Mouse (Mus musculus) hindbrain, postnatal 0 days (tissue): ENCODE measurements around the gene Dnmt3b. TPM values are rescaled to one million over a fixed set of nuclear protein-coding genes. Genes with fewer than 3 reads are reported as not detected.
A peak's percentile ranks its signal among the peaks of the same experiment; 100 is the strongest.
"Not testable (repeated sequence)": the region's sequence is repeated elsewhere in the genome, so short reads cannot be mapped to it uniquely, and the experiment has no call there.

Experiments
- ATAC-seq: fragments of 200-750 bp; cut with Nextera tagmentation; 2 replicates; pipeline ENCODE4 v1.8.0; 2017; ENCODE audit warnings: mild to moderate bottlenecking, moderate TSS enrichment, moderate library complexity
- DNase-seq: peaks from one replicate; pipeline ENCODE4 v3.0.0-alpha.2; 2015; ENCODE audit warnings: low spot score
- H3K27ac ChIP-seq: fragments of 300-500 bp; sonication (generic); 2 replicates; pipeline ENCODE4 v1.5.1; 2014; ENCODE audit warnings: mild to moderate bottlenecking
- H3K27me3 ChIP-seq: fragments of 300-500 bp; sonication (generic); 2 replicates; pipeline ENCODE4 v1.6.1; 2014; ENCODE audit warnings: low read length, mixed read lengths; ENCODE audit not compliant: insufficient read depth
- H3K36me3 ChIP-seq: fragments of 300-500 bp; sonication (generic); 2 replicates; pipeline ENCODE4 v1.6.1; 2014; ENCODE audit warnings: low read length, mixed read lengths; ENCODE audit not compliant: insufficient read depth
- H3K4me1 ChIP-seq: fragments of 300-500 bp; sonication (generic); 2 replicates; pipeline ENCODE4 v1.6.1; 2014; ENCODE audit warnings: antibody characterized with exemption, low read length, mixed read lengths; ENCODE audit not compliant: insufficient read depth
- H3K4me2 ChIP-seq: fragments of 300-500 bp; sonication (generic); 2 replicates; pipeline ENCODE4 v1.6.1; 2014; ENCODE audit warnings: low read depth, mild to moderate bottlenecking, low read length, moderate library complexity, mixed read lengths
- H3K4me3 ChIP-seq: fragments of 300-500 bp; sonication (generic); 2 replicates; pipeline ENCODE4 v1.5.1; 2014; ENCODE audit warnings: low read length
- H3K9ac ChIP-seq: fragments of 300-500 bp; sonication (generic); replicated peaks from 2 replicates; pipeline ENCODE4 v1.6.1; 2014; ENCODE audit warnings: mild to moderate bottlenecking, low read length, moderate library complexity, mixed read lengths
- H3K9me3 ChIP-seq: fragments of 300-500 bp; sonication (generic); 2 replicates; pipeline ENCODE4 v1.6.1; 2016; ENCODE audit warnings: low read length, mixed read lengths
- CTCF ChIP-seq: IDR thresholded peaks from 2 replicates; pipeline ENCODE4 v1.5.1; 2016; ENCODE audit warnings: antibody characterized with exemption, control low read depth, low read depth
- WGBS: fragments of 180-500 bp; shearing (Covaris S2); extraction: QIAGEN DNeasy Blood & Tissue Kit; methylation state at CpG from one replicate; pipeline ENCODE4 v1.1.7; 2014; 5-methylcytosine and 5-hydroxymethylcytosine counted together
- polyA plus RNA-seq: library from polyadenylated mRNA; unstranded; fragments of >200 nt; fragmentation: Nextera tagmentation; extraction: Ambion mirVana; gene quantifications from 2 replicates; pipeline ENCODE4 v1.2.1, GENCODE M21; 2015
- total RNA-seq: library from RNA; depleted of rRNA; stranded (reverse); fragments of >200 nt; gene quantifications from 2 replicates; pipeline ENCODE4 v1.2.3, GENCODE M21; 2014

The Dnmt3b gene
- total and polyA plus RNA-seq, 2 experiments from 2014 or later, result 2.5 to 2.7 TPM

GRCm38 (mm10) chr2:153676944-153677343, 27.7 kb downstream of the Dnmt3b start:
- Histone ChIP-seq H3K36me3 (no peaks in the 10 kb centered on the region; the same call in 1 of the 2 replicates), H3K4me2 (no peak overlapping the region), H3K27me3 (no peaks in the 10 kb centered on the region), H3K9ac (no peak overlapping the region), H3K27ac (no peak overlapping the region), H3K4me3 (no peak overlapping the region), H3K4me1 (no peaks in the 10 kb centered on the region), H3K9me3 (no peaks in the 10 kb centered on the region)
- no peak for TF ChIP-seq CTCF
- WGBS, result 93% methylated on average over 6 of the region's 6 CpGs
- no peak for ATAC-seq
- no peak for DNase-seq

GRCm38 (mm10) chr2:153677550-153677949, 28.3 kb downstream of the Dnmt3b start:
- Histone ChIP-seq H3K4me2 (no peak overlapping the region), H3K4me1 (no peaks in the 10 kb centered on the region), H3K9me3 (no peaks in the 10 kb centered on the region), H3K4me3 (no peak overlapping the region), H3K27ac (no peak overlapping the region), H3K9ac (no peak overlapping the region), H3K27me3 (no peaks in the 10 kb centered on the region), H3K36me3 (no peaks in the 10 kb centered on the region; the same call in 1 of the 2 replicates)
- WGBS, result 71% methylated on average over 7 of the region's 7 CpGs
- ATAC-seq (no peak), DNase-seq (no peak)
- no peak for TF ChIP-seq CTCF

GRCm38 (mm10) chr2:153679959-153680358, 30.7 kb downstream of the Dnmt3b start:
- H3K36me3 ChIP-seq, result no peaks in the 10 kb centered on the region; the same call in 1 of the 2 replicates
- H3K27ac ChIP-seq, result no peak overlapping the region
- WGBS, result 100% methylated on average over 1 of the region's 1 CpGs
- no peaks in the 10 kb centered on the region for H3K4me1 ChIP-seq
- H3K27me3 ChIP-seq, result no peaks in the 10 kb centered on the region
- TF ChIP-seq CTCF, result no peak
- H3K4me3 ChIP-seq, result no peak overlapping the region
- no peak overlapping the region for H3K4me2 ChIP-seq
- ATAC-seq (no peak), DNase-seq (no peak)
- no peak overlapping the region for H3K9ac ChIP-seq
- H3K9me3 ChIP-seq, result no peaks in the 10 kb centered on the region

DNA sequence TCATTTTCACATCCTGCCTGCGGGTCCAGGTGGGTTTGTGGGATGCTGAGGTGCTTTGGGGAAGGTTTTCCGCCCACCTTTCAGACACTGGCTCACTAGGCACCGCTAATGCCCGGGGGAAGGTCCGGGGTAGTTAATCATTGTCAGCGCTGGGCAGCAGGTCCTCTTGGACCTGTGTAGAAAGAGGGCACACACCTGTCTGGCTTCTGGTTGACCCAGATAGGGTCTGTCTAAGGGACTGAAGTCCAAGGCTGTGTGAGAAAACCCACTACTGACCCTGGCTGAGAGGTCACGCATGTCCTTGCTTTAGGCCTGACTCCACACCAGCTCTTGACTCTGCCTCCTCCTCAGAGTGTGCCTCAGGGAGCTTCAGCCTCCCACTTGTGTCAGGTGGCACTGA, 44.2 kb downstream of the Dnmt3b start:
- H3K9me3 ChIP-seq, H3K27ac ChIP-seq, H3K27me3 ChIP-seq, ATAC-seq, H3K4me2 ChIP-seq, H3K36me3 ChIP-seq, DNase-seq, H3K9ac ChIP-seq, H3K4me3 ChIP-seq, H3K4me1 ChIP-seq: not testable (repeated sequence)
- 73% methylated on average over 5 of the region's 7 CpGs for WGBS

DNA sequence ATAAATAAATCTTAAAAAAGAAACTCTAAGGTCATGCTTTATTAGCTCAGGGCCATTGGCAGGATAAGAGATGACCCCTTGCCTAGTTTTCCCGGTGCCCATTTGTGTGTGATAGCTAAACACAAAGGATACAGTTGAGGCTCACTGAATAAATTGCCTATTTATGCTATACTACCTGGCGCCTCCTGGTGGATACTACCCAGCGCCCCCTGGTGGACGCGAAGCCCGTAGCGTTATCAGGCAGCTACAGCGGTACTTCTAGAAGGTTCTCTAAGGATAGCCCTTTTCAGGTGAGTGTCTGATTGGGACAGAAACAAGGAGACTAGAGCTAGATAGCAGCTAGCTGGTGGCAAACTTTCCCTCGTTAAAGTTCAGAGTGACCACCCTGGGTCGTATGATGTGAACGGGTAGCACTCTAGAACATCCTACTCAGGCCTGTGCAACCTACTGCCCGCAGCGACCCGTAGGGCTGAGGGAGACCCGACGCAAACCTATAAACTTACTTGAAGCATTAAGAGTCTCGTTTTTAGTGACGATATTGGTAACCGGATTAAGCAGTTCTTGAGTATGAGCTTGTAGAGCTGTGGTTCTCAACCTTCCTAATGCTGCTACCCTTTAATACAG, 45.3 kb downstream of the Dnmt3b start:
- Histone ChIP-seq H3K4me2 (no peak overlapping the region), H3K4me3 (no peak overlapping the region), H3K9me3 (no peaks in the 10 kb centered on the region), H3K9ac (no peak overlapping the region), H3K36me3 (no peaks in the 10 kb centered on the region), H3K27ac (no peak overlapping the region), H3K27me3 (no peaks in the 10 kb centered on the region), H3K4me1 (no peaks in the 10 kb centered on the region)
- no peak for ATAC-seq
- WGBS, result 64% methylated on average over 19 of the region's 19 CpGs
- DNase-seq, result peak; percentile 12
- peak; percentile 65 for TF ChIP-seq CTCF

- Histone ChIP-seq H3K4me3 (no peak within 1 kb of the TSS), H3K9me3 (no peaks in the 10 kb centered on the region), H3K27ac (no peak within 1 kb of the TSS), H3K4me2 (no peak within 1 kb of the TSS), H3K4me1 (no peaks in the 10 kb centered on the region), H3K9ac (no peak within 1 kb of the TSS), H3K27me3 (no peaks in the 10 kb centered on the region), H3K36me3 (no peaks in the 10 kb centered on the region)
- no peak for ATAC-seq
- no peak for DNase-seq
- TF ChIP-seq CTCF, result no peak
Measured at GRCm38 (mm10) chr2:153696352-153696751, 47.1 kb downstream of the Dnmt3b start, which contains the start of gene Dnmt3c. Gene Dnmt3c (plus strand): TSS chr2:153696652.

DNA sequence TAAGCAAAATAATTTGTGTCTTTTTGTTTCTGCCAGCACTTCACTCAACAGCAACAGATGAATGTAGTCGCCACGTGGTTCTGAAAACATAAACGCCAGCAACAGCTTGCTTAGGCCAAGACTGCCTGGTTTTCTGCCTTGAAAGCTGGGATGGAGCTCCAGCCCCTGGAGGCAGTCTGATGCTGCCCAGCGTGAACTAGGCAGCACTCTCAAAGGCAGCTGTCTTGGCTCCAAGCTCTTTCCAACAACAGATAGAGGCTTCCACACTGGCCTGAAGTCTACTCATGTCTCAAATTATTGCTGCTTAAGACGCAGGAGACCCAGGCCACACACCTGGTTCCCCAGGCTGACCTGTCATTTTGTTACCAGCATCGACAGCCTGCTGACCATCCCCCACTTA, 54.1 kb downstream of the Dnmt3b start:
- Histone ChIP-seq H3K4me2 (no peak overlapping the region), H3K4me1 (no peaks in the 10 kb centered on the region), H3K27ac (no peak overlapping the region), H3K27me3 (no peaks in the 10 kb centered on the region), H3K4me3 (no peak overlapping the region), H3K9me3 (no peaks in the 10 kb centered on the region), H3K9ac (no peak overlapping the region), H3K36me3 (no peaks in the 10 kb centered on the region)
- 30% methylated on average over 6 of the region's 6 CpGs for WGBS
- ATAC-seq (peak; percentile 45; the same call in 1 of the 2 replicates), DNase-seq (peak; percentile 59)
- TF ChIP-seq CTCF, result 0 out of 2 replicates have a peak, but pooled peaks have one; percentile 18
